Mouse (Mus musculus) leukemia stem cell, adult 10-12 weeks (primary cell): ENCODE data around the gene Dvl2. TPM values are rescaled to one million over a fixed set of nuclear protein-coding genes. Genes with fewer than 3 reads are reported as not detected.

ENCODE experiments used
- polyA plus RNA-seq: library from polyadenylated mRNA; stranded (reverse); fragments of >175 nt; gene quantifications from 2 replicates; pipeline ENCODE4 v1.2.3, GENCODE M21; 2012; ENCODE audit warnings: low replicate concordance

Gene Dvl2
- 32.3 and 38.3 TPM in 2 replicates for polyA plus RNA-seq

DNA sequence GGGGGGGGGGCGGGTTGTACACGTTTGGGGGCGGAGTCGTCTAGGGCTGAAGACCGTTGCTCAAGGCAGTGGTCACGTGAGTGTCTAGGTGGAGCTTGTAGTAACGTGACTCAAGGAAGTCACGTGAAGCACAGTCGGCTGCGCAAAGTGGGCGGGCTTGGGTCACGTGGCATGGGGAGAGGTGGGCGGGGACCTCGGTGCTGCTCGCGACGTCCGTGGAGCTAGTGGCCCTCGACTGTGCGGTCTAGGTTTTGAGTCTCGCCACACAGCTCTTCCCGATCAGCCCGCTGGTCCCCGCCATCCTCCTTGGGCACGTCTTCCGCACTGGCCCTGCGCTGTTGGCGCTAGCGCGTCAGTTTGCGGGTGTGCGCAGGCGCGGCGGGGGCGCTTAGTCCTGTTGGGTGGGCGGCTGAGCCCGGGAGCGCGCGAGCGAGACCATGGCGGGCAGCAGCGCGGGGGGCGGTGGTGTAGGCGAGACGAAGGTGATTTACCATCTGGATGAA lies at the start of gene Dvl2:
Gene Dvl2 (plus strand): TSS at position 200 of the 503 bp plus-strand sequence.

DNA sequence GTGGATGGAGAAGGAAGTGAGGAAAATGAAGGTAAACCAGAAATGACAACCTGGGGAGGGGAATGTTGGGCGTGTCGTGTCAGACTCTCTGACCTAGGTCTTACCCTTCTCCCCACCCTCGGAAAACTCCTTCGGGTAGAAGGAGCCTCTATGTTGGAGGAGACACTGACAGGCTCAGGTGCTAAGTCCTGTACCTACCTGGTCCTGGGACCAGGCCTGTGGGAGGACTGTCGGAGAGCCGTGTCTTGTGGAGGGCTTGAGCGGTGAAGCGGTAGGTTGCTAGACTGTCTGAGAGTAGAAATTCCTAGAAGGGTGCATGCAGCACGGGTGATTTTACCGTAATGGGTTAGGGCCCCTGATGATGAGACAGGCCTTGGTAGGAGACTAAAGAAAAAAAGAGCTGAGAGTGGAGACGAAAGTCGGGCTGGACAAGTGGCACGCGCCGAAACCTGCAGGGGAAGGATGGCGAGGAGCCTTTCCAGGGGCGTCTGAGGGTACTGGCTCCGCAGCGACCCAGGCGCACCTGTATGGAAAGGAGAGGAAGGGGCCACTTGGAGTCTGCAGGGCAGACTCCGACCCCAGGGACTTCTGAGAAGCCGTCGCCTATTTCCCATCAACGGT lies 35.6 kb upstream of the Dvl2 start, which contains the start of gene Cldn7:
Gene Cldn7 (plus strand): TSS at position 130 of the 621 bp plus-strand sequence.

DNA sequence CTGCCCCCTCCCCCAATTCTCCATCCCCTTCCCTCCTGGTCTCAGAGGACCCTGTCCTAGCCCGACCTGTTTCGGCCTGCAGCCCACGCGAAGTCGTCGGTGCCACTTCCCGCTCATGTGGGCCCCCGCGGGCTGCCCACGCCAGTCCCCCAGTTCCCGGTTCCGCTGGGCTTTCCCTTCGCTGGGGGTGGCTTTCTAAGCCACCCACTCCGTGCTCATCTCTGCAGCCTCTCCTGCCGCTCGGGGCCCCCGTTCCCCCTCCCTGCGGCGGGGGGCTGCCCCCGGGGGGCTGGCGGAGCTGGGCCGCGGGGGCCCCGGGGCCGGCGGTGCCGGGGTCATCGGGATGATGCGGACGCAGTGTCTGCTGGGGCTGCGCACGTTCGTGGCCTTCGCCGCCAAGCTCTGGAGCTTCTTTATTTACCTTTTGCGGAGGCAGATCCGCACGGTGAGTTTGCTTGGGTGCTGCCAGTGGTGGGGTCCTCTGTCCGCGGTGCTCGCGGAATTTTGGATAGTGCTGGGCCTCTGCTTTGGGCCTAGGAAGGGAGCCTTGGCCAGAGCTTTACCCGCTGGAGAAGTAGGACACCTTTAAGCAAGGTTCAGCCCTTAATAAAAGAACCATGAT lies 19.1 kb upstream of the Dvl2 start, which contains the start of gene Ctdnep1:
Gene Ctdnep1 (plus strand): TSS at position 16 of the 622 bp plus-strand sequence.

DNA sequence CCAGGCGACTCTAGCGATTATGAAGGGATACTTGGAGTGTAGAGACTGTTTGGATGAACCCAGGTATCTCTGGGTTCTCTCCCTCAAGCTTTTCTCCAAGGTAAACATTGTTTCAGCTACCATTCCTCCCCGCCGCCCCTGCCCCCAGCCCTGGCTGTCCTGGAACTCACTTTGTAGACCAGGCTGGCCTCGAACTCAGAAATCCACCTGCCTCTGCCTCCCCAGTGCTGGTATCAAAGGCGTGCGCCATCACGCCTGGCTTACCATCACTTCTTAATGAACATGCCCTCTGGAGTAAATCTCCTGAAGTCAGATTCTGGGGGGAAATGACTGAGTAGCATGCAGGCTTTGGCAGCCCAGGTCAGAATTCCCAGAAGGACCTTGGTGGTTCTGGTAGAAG lies 18.2 kb upstream of the Dvl2 start, which contains the start of gene Elp5:
Gene Elp5 (minus strand): TSS at position 293 of the 400 bp plus-strand sequence.

DNA sequence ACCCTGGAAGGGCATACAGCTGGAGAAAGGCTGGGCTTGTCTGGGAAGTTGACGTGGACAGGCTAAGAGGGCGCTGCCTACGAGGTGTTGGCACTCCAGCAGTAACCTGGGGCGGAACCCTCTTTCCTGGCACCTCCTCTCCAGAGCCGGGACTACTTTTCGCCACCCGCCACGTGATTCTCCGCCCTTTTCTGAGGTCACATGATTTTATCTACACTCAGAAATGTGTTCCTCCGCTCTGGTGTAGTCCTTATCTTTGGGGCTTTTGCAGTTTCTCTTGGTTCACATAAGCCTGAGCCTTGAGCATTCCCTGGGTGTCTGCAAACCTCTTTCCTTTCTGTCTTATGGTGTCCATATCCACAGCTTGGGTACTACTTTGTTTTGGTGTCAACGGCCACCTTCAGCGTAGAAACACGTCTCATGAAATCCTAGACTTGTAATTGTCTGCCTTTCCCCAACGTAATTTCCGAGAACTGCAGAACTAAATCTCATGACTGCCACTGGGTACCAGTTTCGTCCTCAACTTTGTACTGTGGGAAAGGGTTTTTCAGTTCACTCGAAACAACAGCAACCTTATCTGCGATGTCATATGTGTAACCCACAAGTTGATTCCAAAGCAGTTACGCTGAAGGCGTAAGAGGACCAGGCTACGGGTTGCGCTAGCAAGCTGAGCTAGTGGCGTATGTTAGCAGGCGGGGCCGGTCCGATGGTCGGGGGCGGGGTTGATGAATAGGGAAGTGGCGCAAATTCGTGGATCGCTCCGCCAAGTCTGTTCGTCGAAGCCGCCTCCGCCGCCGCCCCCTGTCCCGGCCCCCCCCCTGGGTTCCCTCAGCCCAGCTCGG lies 9.3 kb upstream of the Dvl2 start, which contains the start of gene Gabarap:
Gene Gabarap (plus strand): TSS at position 294 of the 842 bp plus-strand sequence.

DNA sequence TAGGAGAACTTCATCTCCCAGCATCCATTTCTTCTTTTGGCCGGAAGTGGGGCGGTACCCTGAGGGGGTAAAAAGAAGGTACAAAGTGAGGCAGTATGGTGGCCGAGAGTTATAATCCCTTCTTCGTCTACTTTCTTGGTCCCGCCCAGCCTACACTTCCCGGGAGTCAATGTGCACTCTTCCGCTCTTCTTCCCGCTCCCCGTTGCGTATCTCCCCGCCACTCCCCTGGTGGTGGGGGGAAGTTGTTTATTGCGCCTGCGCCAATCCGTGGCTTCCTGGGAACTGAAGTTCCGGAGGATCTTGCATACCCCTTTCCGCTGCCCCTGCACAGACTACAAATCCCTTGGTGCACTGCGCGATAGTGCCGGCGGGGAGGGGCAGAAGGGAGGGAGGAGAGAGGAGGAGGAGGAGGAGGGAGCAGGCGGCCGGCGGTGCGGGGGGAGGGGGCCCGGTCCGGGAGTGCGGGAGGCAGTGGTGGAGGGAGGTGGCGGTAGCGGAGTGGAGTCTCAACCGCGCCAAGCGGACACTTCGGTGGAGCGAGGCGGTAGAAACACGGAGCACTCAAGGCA lies 4.9 kb upstream of the Dvl2 start, which contains the start of gene Phf23:
Gene Phf23 (plus strand): TSS at position 387 of the 570 bp plus-strand sequence.

DNA sequence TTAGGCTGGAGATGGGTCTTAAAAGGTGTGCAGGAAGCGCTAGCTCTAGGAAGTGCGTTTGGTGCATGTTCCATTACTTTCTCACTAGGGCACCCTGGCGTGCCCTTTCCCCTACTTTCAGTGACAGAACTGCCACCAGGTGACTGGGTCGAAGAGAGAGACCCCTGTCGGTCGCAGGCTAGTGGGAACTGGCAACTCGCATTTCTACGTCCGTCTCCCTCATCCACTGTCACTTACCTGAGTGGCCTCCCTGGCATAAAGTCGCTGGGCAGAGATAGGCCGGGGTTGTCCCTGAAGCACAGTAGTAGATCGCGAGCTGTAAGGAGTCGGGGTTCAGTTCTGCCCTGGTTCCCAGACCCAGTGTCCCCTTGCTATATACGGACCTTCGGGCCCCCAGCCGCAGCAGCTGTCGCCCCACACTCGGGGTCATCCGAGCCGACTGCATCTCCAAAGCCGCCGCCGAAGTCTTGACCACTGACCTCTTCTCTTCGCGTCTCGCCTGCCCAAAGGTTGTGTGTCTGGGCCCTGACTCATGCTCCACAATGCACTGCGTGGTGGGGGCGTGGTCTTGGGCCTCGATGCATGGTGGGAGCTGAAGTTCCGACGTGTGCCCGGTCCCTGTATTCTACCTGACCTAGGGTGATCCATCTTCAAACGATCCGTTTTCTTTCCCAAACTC lies 14.6 kb downstream of the Dvl2 start, which contains the start of gene Acadvl:
Gene Acadvl (minus strand): TSS at position 532 of the 679 bp plus-strand sequence.

DNA sequence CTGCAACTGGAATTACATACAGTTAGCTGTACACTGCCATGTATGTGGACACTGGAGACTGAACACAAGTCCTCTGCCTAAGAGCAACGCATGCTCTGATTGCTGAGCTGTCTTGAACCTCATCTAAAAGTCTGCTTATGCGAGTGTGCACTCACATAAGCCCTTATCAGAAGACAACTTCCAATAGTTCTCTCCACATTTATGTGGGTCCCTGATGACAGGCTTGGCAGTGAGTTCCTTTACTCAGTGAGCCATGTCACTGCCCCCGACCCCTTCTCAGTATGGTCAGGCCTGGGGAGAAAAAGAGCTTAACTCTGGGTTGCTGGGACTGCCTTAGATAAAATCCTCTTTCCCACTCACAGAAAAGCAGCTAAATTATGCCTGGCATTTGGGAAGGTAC lies 16.3 kb downstream of the Dvl2 start, which contains the start of gene Dlg4:
Gene Dlg4 (plus strand): TSS at position 274 of the 400 bp plus-strand sequence.

DNA sequence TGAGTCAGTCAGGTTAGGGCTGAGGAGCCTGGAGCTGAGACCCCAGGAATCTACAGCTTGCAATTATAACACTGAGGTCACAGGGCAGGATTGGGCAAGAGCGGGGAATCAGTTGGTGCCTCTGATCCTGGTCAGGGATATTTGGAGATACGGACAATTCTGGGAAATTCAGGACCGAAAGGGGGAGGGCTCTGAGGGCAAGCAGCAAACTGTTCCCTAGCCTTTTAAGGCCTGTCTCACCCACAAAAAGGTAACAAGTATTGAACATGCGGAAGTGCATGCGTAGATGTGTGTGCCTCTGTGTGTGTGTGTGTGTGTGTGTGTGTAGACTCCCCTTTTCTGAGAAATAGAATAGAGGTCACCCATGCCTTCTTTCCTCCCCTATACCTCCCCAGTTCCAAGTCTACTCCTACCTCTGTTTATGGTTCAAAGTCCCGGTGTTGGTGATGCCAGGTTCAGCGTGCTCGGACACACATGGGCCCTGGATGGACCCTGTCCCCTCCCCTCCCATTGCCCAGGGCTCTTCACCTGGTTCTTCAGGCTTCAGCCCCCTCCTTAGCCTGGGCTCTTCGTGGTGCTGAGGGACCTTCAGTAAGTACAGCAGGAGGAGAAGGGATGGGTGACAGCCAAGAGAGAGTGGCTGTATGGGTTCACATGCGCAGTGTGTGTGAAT lies 53.6 kb downstream of the Dvl2 start, which contains the start of gene Asgr1:
Gene Asgr1 (plus strand): TSS at position 188 of the 673 bp plus-strand sequence.

Other genes with a start within 250 kb of the Dvl2 start
- 92.9 and 194 TPM in 2 replicates for gene Polr2a, start 242.0 kb upstream of the Dvl2 start, polyA plus RNA-seq
- gene Slc35g3, start 238.6 kb upstream of the Dvl2 start, polyA plus RNA-seq: not detected in 2 replicates
- 38.9 and 47.4 TPM in 2 replicates for gene Zbtb4, start 234.7 kb upstream of the Dvl2 start, polyA plus RNA-seq
- gene Chrnb1, start 204.7 kb upstream of the Dvl2 start, polyA plus RNA-seq: 0.18 and 0.20 TPM in 2 replicates
- 0.07 and 0.47 TPM in 2 replicates for gene Fgf11, start 198.7 kb upstream of the Dvl2 start, polyA plus RNA-seq
- gene Tmem102, start 195.0 kb upstream of the Dvl2 start, polyA plus RNA-seq: not detected in 2 replicates
- 0.07 TPM in 1 of 2 replicates, not detected in the other for gene Gm39566, start 185.3 kb upstream of the Dvl2 start, polyA plus RNA-seq
- gene Spem2, start 182.1 kb upstream of the Dvl2 start, polyA plus RNA-seq: not detected in 2 replicates
- gene Spem1, start 178.4 kb upstream of the Dvl2 start, polyA plus RNA-seq: not detected in 2 replicates
- gene Nlgn2, start 162.8 kb upstream of the Dvl2 start, polyA plus RNA-seq: 3.7 and 5.0 TPM in 2 replicates
- gene Tmem256, start 162.1 kb upstream of the Dvl2 start, polyA plus RNA-seq: 531 and 1,176 TPM in 2 replicates
- gene Plscr3, start 154.2 kb upstream of the Dvl2 start, polyA plus RNA-seq: 64.9 and 78.2 TPM in 2 replicates
- 2.0 and 2.3 TPM in 2 replicates for gene Tnk1, start 141.9 kb upstream of the Dvl2 start, polyA plus RNA-seq
- gene Tmem95, start 122.6 kb upstream of the Dvl2 start, polyA plus RNA-seq: not detected in 2 replicates
- 1.4 and 2.2 TPM in 2 replicates for gene Kctd11, start 119.2 kb upstream of the Dvl2 start, polyA plus RNA-seq
- gene Acap1, start 105.1 kb upstream of the Dvl2 start, polyA plus RNA-seq: 28.9 and 53.7 TPM in 2 replicates
- 0.18 and 0.33 TPM in 2 replicates for gene 2810408A11Rik, start 99.6 kb upstream of the Dvl2 start, polyA plus RNA-seq
- gene Neurl4, start 99.5 kb upstream of the Dvl2 start, polyA plus RNA-seq: 131 and 182 TPM in 2 replicates
- gene Gps2, start 86.7 kb upstream of the Dvl2 start, polyA plus RNA-seq: 157 and 339 TPM in 2 replicates
- gene Eif5a, start 78.6 kb upstream of the Dvl2 start, polyA plus RNA-seq: 1,855 and 2,103 TPM in 2 replicates
- gene Ybx2, start 64.8 kb upstream of the Dvl2 start, polyA plus RNA-seq: 0.99 TPM in 1 of 2 replicates, not detected in the other
- gene Slc2a4, start 52.4 kb upstream of the Dvl2 start, polyA plus RNA-seq: 2.4 and 14.7 TPM in 2 replicates
- gene Cldn7, start 35.8 kb upstream of the Dvl2 start, polyA plus RNA-seq: 0.62 TPM in 1 of 2 replicates, not detected in the other
- 151 and 407 TPM in 2 replicates for gene Ctdnep1, start 19.4 kb upstream of the Dvl2 start, polyA plus RNA-seq
- gene Elp5, start 18.1 kb upstream of the Dvl2 start, polyA plus RNA-seq: 7.0 and 11.8 TPM in 2 replicates
- 126 and 157 TPM in 2 replicates for gene Gabarap, start 9.5 kb upstream of the Dvl2 start, polyA plus RNA-seq
- gene Phf23, start 4.8 kb upstream of the Dvl2 start, polyA plus RNA-seq: 43.8 and 51.3 TPM in 2 replicates
- gene Acadvl, start 14.8 kb downstream of the Dvl2 start, polyA plus RNA-seq: 24.5 and 26.3 TPM in 2 replicates
- 4.8 and 5.4 TPM in 2 replicates for gene Dlg4, start 16.3 kb downstream of the Dvl2 start, polyA plus RNA-seq
- not detected in 2 replicates for gene Asgr1, start 53.5 kb downstream of the Dvl2 start, polyA plus RNA-seq
- not detected in 2 replicates for gene Asgr2, start 92.0 kb downstream of the Dvl2 start, polyA plus RNA-seq
- not detected in 2 replicates for gene Mgl2, start 129.7 kb downstream of the Dvl2 start, polyA plus RNA-seq
- gene Clec10a, start 155.6 kb downstream of the Dvl2 start, polyA plus RNA-seq: 1.8 TPM in 1 of 2 replicates, not detected in the other
- gene Slc16a11, start 212.2 kb downstream of the Dvl2 start, polyA plus RNA-seq: 0.42 TPM in 1 of 2 replicates, not detected in the other
- 3.8 and 9.0 TPM in 2 replicates for gene Slc16a13, start 220.5 kb downstream of the Dvl2 start, polyA plus RNA-seq
- 1.2 and 1.5 TPM in 2 replicates for gene Bcl6b, start 229.2 kb downstream of the Dvl2 start, polyA plus RNA-seq
- 33.6 and 74.0 TPM in 2 replicates for gene 0610010K14Rik, start 237.3 kb downstream of the Dvl2 start, polyA plus RNA-seq
- gene Gm21988, start 239.2 kb downstream of the Dvl2 start, polyA plus RNA-seq: 2.5 and 3.1 TPM in 2 replicates
- 27.1 and 102 TPM in 2 replicates for gene Rnasek, start 239.2 kb downstream of the Dvl2 start, polyA plus RNA-seq